Mouse (Mus musculus) hindbrain, embryonic 12.5 days (tissue): ENCODE data around the gene Vmn2r38. TPM values are rescaled to one million over a fixed set of nuclear protein-coding genes. Genes with fewer than 3 reads are reported as not detected.
"Not testable (repeated sequence)": the region's sequence is repeated elsewhere in the genome, so short reads cannot be mapped to it uniquely, and the experiment has no call there.

Experiments used
- ATAC-seq: fragments of 200-750 bp; cut with Nextera tagmentation; 2 replicates; pipeline ENCODE4 v1.8.0; 2017; ENCODE audit warnings: moderate TSS enrichment; ENCODE audit not compliant: low FRiP score
- H3K27ac ChIP-seq: fragments of 300-500 bp; sonication (generic); 2 replicates; pipeline ENCODE4 v1.5.1; 2016; ENCODE audit warnings: mild to moderate bottlenecking
- H3K27me3 ChIP-seq: fragments of 300-500 bp; sonication (generic); 2 replicates; pipeline ENCODE4 v1.6.1; 2016; ENCODE audit warnings: mild to moderate bottlenecking
- H3K36me3 ChIP-seq: fragments of 300-500 bp; sonication (generic); 2 replicates; pipeline ENCODE4 v1.6.1; 2016; ENCODE audit warnings: mild to moderate bottlenecking
- H3K4me1 ChIP-seq: fragments of 300-500 bp; sonication (generic); 2 replicates; pipeline ENCODE4 v1.6.1; 2016
- H3K4me2 ChIP-seq: fragments of 300-500 bp; sonication (generic); replicated peaks from 2 replicates; pipeline ENCODE4 v1.6.1; 2016; ENCODE audit warnings: mild to moderate bottlenecking
- H3K4me3 ChIP-seq: fragments of 300-500 bp; sonication (generic); 2 replicates; pipeline ENCODE4 v1.5.1; 2016; ENCODE audit warnings: mild to moderate bottlenecking
- H3K9ac ChIP-seq: fragments of 300-500 bp; sonication (generic); 2 replicates; pipeline ENCODE4 v1.6.1; 2016; ENCODE audit warnings: mild to moderate bottlenecking, moderate library complexity
- H3K9me3 ChIP-seq: fragments of 300-500 bp; sonication (generic); replicated peaks from 2 replicates; pipeline ENCODE4 v1.6.1; 2016; ENCODE audit warnings: mild to moderate bottlenecking
- WGBS: fragments of 180-500 bp; shearing (Covaris S2); methylation state at CpG from one replicate; pipeline ENCODE4 v1.1.7; 2016; 5-methylcytosine and 5-hydroxymethylcytosine counted together
- polyA plus RNA-seq: library from polyadenylated mRNA; unstranded; fragments of >200 nt; fragmentation: Nextera tagmentation; extraction: Ambion mirVana; gene quantifications from 2 replicates; pipeline ENCODE4 v1.2.1, GENCODE M21; 2016

Gene Vmn2r38
- polyA plus RNA-seq, result not detected in 2 replicates

DNA sequence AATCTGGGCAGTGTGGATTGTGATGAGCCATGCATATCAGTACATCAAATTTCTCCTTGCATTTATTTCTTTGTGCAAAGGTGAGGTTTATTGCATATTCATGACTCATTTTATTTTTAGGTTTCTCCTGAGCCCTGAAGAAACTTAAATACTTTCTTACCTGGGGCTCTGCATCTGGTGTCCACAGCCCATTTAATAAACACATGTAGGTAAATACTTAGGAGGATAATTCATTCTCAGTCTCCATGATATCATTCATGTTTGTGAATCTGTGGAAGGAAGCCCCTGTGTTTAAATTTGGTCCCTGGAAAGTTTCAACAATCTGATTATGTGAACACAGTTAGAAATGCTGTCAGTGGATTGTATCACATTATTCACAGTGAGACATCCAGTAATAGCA is at the start of gene Vmn2r38:
Gene Vmn2r38 (minus strand): TSS at position 101 of the 400 bp plus-strand sequence.
- not testable (repeated sequence) for H3K9me3 ChIP-seq, H3K4me1 ChIP-seq, H3K4me2 ChIP-seq, H3K4me3 ChIP-seq, ATAC-seq, H3K27ac ChIP-seq, H3K36me3 ChIP-seq, H3K9ac ChIP-seq, H3K27me3 ChIP-seq

DNA sequence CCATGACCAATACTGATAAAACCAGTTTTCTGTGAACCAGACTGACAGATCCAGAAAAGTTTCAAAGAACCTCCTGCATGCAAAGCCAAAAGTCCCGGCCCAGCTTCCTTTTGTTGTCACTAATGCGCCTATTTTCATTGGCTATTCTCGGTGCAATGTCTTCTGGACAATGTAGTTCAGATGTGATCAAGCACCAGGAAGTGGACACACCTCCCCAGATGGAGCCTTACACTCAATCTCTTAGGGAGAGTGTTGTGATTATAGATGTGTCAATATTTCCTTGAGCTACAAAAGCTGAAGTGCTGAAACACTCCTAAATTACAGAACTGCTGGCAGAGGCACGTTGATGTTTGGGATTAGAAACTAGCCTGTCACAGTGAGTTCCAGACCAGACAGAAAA is 32.3 kb downstream of the Vmn2r38 start:
- H3K4me2 ChIP-seq, H3K4me1 ChIP-seq, H3K9ac ChIP-seq, H3K36me3 ChIP-seq, H3K27me3 ChIP-seq, H3K27ac ChIP-seq, H3K9me3 ChIP-seq, H3K4me3 ChIP-seq, ATAC-seq: not testable (repeated sequence)
- WGBS, result 86% methylated on average over 4 of the region's 4 CpGs

DNA sequence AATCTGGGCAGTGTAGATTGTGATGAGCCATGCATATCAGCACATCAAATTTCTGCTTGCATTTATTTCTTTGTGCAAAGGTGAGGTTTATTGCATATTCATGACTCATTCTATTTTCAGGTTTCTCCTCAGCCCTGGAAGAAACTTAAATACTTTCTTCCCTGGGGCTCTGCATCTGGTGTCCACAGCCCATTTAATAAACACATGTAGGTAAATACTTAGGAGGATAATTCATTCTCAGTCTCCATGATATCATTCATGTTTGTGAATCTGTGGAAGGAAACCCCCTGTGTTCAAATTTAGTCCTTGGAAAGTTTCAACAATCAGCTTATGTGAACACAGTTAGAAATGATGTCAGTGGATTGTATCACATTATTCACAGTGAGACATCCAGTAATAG is 67.0 kb downstream of the Vmn2r38 start, which contains the start of gene Vmn2r39:
Gene Vmn2r39 (minus strand): TSS at position 101 of the 400 bp plus-strand sequence.
- H3K9ac ChIP-seq, H3K4me3 ChIP-seq, H3K4me1 ChIP-seq, H3K4me2 ChIP-seq, H3K27me3 ChIP-seq, H3K27ac ChIP-seq, ATAC-seq, H3K9me3 ChIP-seq, H3K36me3 ChIP-seq: not testable (repeated sequence)

Other genes starting within 250 kb of the Vmn2r38 start
- not detected in 2 replicates for gene Vmn2r40, start 166.4 kb downstream of the Vmn2r38 start, polyA plus RNA-seq
- not detected in 2 replicates for gene Vmn2r39, start 67.1 kb downstream of the Vmn2r38 start, polyA plus RNA-seq
- gene Vmn2r37, start 125.8 kb upstream of the Vmn2r38 start, polyA plus RNA-seq, result not detected in 2 replicates